Mouse (Mus musculus) ES-E14 (cell line): ENCODE data around the gene Abhd15. TPM values are rescaled to one million over a fixed set of nuclear protein-coding genes. Genes with fewer than 3 reads are reported as not detected.

Experiments
- DNase-seq: peaks from one replicate; pipeline ENCODE4 v3.0.0-alpha.2; 2013; ENCODE audit warnings: low read depth, low spot score
- H3K27ac ChIP-seq: 2 replicates; pipeline ENCODE4 v1.5.1; 2012; ENCODE audit warnings: low read depth, mild to moderate bottlenecking, low read length, moderate library complexity, mixed read lengths; ENCODE audit not compliant: poor library complexity, insufficient read depth, severe bottlenecking
- H3K36me3 ChIP-seq: 2 replicates; pipeline ENCODE4 v1.6.1; 2012; ENCODE audit warnings: mild to moderate bottlenecking, low read length, moderate library complexity, mixed read lengths; ENCODE audit not compliant: control insufficient read depth, poor library complexity, insufficient read depth, severe bottlenecking
- H3K4me1 ChIP-seq, 2 experiments: fragments of 150-350 bp in 1 of 2; sonication (generic) in 1 of 2; 2 replicates each; pipeline ENCODE4 v1.6.1; 2012; ENCODE audit warnings: low read length in 2 of 2, mild to moderate bottlenecking in 1 of 2, mixed read lengths in 1 of 2; ENCODE audit not compliant: control insufficient read depth in 2 of 2, insufficient read depth in 2 of 2, poor library complexity in 1 of 2
- H3K4me3 ChIP-seq, 2 experiments: fragments of 150-350 bp in 1 of 2; sonication (generic) in 1 of 2; 2 replicates each; pipeline ENCODE4 v1.5.1; 2012; ENCODE audit warnings: low read length in 2 of 2, low read depth in 1 of 2, mild to moderate bottlenecking in 1 of 2, mixed read lengths in 1 of 2; ENCODE audit not compliant: insufficient read depth in 1 of 2, poor library complexity in 1 of 2, severe bottlenecking in 1 of 2
- H3K9ac ChIP-seq: 2 replicates; pipeline ENCODE4 v1.6.1; 2012; ENCODE audit warnings: low read depth, mild to moderate bottlenecking, low read length, mixed read lengths; ENCODE audit not compliant: poor library complexity, insufficient read depth, severe bottlenecking
- H3K9me3 ChIP-seq: fragments of 150-350 bp; sonication (generic); 2 replicates; pipeline ENCODE4 v1.6.1; 2012; ENCODE audit warnings: low read depth, mild to moderate bottlenecking, low read length; ENCODE audit not compliant: control insufficient read depth, insufficient read depth
- CHD2 ChIP-seq: IDR thresholded peaks from 2 replicates; pipeline ENCODE4 v1.6.1; 2014; ENCODE audit warnings: mild to moderate bottlenecking, low read depth, low read length, inconsistent platforms
- HCFC1 ChIP-seq: IDR thresholded peaks from 2 replicates; pipeline ENCODE4 v1.6.1; 2012; ENCODE audit warnings: low read length, inconsistent platforms, borderline replicate concordance; ENCODE audit not compliant: insufficient read depth
- MAFK ChIP-seq: IDR thresholded peaks from 2 replicates; pipeline ENCODE4 v1.6.1; 2014; ENCODE audit warnings: mild to moderate bottlenecking, low read depth, low read length, inconsistent platforms; ENCODE audit not compliant: insufficient read depth
- ZC3H11A ChIP-seq: IDR thresholded peaks from 2 replicates; pipeline ENCODE4 v1.6.1; 2012; ENCODE audit warnings: low read depth, mild to moderate bottlenecking, inconsistent platforms, low read length, borderline replicate concordance
- ZNF384 ChIP-seq: IDR thresholded peaks from 2 replicates; pipeline ENCODE4 v1.6.1; 2012; ENCODE audit warnings: low read depth, low read length, inconsistent platforms
- in situ Hi-C, 2 experiments: fragments of 600-800 bp; cut with MboI; formaldehyde crosslinking; loops; one replicate each; pipeline ENCODE4 v1.15.1; 2025; ENCODE audit warnings: low sequenced_read_pairs in 2 of 2, inconsistent platforms in 1 of 2; ENCODE audit not compliant: unreplicated experiment in 2 of 2
- total RNA-seq: library from RNA; depleted of rRNA; stranded (reverse); fragments of 300-350 nt; gene quantifications from 2 replicates; pipeline ENCODE4 v1.2.3, GENCODE M21; 2012

The Abhd15 gene
- total RNA-seq, 1 experiment, result 1.7 TPM

DNA sequence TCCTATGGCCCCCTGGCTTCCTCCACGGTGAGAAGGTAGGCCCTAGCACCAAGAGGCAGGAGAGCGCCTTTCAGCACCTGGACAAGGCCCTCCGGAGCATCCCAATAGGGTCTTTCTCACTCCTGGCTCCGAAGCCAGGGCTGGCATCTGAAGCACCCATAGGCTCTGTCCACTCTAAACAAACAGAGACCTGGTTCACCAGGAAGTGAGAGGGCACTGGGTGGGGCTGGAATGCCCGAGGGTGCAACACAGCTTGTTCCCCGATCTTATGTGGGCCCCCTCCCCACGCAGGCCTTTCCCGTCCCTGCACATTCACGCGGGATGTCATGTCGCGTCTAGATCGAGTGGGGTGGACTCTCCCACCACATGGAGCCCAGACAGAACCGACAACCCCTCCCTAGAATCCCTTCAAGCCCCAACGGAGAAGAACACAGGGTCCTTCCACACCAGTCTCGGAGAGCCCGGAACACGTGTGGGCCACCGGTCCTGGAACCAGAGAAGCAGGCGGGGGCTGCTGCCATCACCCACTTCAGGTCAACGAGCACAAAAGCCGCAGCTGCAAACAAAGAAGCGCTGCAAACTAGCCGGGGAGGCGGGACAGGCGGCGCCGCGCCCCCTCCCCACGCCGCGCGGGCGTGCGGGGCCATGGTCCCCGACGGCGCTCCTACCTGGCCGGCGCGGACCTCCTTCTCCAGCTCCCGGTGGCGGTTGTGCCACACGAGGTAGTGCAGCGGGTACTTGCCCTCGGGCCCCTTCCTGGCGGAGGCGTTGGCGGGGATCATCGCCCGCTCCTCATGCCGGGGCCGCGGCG is 25.9 kb upstream of the Abhd15 start:
- peak overlapping the region; percentile 73 for H3K9ac ChIP-seq
- H3K36me3 ChIP-seq, result no peaks in the 10 kb centered on the region
- no peak for DNase-seq
- no peak overlapping the region for H3K27ac ChIP-seq
- H3K9me3 ChIP-seq, result no peaks in the 10 kb centered on the region
- H3K4me3 ChIP-seq, result peak overlapping the region; percentile 73 to 91
- in situ Hi-C loops, result no loop called here
- peaks cover 3 to 15% of the 10 kb centered on the region in 2 experiments; a peak in 3 of 4 replicates for H3K4me1 ChIP-seq
- TF ChIP-seq HCFC1 (0 out of 2 replicates have a peak, but pooled peaks have one; percentile 32), ZC3H11A (no peak), MAFK (no peak)

DNA sequence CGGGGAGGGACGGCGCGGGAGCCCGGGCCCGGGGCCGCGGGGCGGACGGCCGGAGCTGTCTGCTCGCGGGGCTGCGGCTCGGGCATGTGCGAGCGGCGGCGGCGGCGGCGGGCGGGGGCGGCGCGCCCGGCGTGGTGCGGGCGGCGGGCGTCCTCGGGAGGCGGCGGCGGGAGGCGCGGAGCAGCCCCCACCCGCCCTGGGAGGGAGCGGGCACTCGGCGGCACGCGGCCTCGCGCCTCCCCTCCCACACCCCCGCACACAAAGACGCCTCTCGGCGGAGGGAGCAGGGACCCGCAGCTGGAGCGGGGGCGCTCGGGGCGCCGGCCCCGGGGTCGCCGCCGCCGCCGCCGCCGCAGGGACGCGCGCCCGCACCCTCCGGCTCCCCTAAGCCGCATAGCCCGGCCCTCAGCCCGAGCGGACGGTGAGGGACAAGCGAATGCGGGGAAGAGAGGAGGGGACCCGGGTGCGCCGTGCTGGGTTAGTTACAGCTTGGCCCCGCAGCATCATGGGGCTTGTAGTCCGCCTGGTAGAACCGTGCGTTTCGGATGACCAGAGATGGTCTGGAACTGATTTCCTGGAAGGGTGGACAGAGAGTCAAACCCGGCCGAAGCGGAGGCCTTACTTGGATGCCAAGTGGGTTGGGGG is 25.2 kb upstream of the Abhd15 start, which contains the start of gene Ankrd13b:
TSS of gene Ankrd13b (minus strand) at position 88 of the 645 bp plus-strand sequence.
- in situ Hi-C loops, result no loop called here
- Histone ChIP-seq H3K36me3 (no peaks in the 10 kb centered on the region), H3K4me3 (peak within 1 kb of the TSS; percentile 73 to 91), H3K4me1 (peaks cover 8 to 19% of the 10 kb centered on the region in 2 experiments), H3K9ac (peak within 1 kb of the TSS; percentile 73), H3K27ac (no peak within 1 kb of the TSS), H3K9me3 (no peaks in the 10 kb centered on the region)
- peak; percentile 89 for TF ChIP-seq HCFC1
- no peak for TF ChIP-seq CHD2
- no peak for TF ChIP-seq MAFK
- DNase-seq, result no peak

DNA sequence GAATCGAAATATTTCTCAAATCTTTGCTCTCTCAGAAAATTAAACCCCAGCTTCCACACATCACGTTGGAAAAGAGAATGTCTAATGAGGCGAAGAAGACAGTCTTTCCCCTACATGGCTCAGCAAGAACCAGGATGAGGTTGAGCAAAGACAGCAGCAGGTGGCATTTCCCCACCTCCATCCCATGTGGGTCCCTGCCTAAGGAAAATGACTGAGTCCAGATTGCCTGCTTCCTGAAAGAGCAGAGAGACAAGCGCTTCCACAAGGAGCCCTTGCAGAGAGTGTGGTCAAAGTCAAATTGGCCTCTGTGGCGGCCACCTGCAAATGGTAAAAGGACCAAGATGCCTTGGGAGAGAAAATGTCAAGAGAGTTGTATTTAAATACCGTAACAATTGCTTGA is 24.5 kb upstream of the Abhd15 start:
- no peak overlapping the region for H3K27ac ChIP-seq
- peaks cover 10 to 24% of the 10 kb centered on the region in 2 experiments for H3K4me1 ChIP-seq
- in situ Hi-C loops, result no loop called here
- no peak overlapping the region for H3K4me3 ChIP-seq
- no peaks in the 10 kb centered on the region for H3K36me3 ChIP-seq
- no peak overlapping the region for H3K9ac ChIP-seq
- DNase-seq, result no peak
- TF ChIP-seq ZNF384, result no peak
- TF ChIP-seq HCFC1, result no peak
- TF ChIP-seq MAFK, result no peak
- H3K9me3 ChIP-seq, result no peaks in the 10 kb centered on the region

DNA sequence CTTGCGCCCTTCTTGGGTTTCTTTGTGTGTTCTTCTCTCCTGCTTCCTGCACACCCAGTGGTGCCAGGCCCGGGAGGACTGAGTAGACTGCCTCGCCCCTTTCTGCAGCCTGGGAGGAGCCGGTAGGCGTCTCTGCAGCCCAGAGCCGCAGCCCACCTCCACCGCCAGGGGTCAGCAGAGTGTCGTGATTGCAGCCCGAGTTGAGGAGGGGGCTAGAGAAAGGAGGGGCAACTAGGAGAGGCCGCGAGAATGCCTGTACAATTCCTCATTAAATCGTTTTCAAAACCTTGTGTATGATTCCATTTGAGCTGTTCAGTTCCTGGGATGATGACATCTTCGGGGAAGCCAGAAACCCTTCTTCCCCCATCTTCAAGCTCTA is 23.8 kb upstream of the Abhd15 start:
- Histone ChIP-seq H3K9me3 (no peaks in the 10 kb centered on the region), H3K9ac (peak overlapping the region; percentile 45; the same call in 1 of the 2 replicates), H3K4me3 (peak overlapping the region; percentile 46 to 70), H3K36me3 (no peaks in the 10 kb centered on the region), H3K27ac (no peak overlapping the region), H3K4me1 (peaks cover 13 to 25% of the 10 kb centered on the region in 2 experiments)
- DNase-seq, result peak; percentile 94
- no peak for TF ChIP-seq HCFC1
- no peak for TF ChIP-seq ZNF384
- TF ChIP-seq ZC3H11A, result peak; percentile 56; the same call in 1 of the 2 replicates
- 0 out of 2 replicates have a peak, but pooled peaks have one; percentile 24 for TF ChIP-seq CHD2
- no peak for TF ChIP-seq MAFK
- in situ Hi-C loops, result no loop called here
